Mouse (Mus musculus) stomach, postnatal 0 days (tissue): ENCODE data around the gene Nup107. TPM values are rescaled to one million over a fixed set of nuclear protein-coding genes. Genes with fewer than 3 reads are reported as not detected.
A peak's percentile ranks its signal among the peaks of the same experiment; 100 is the strongest.

ENCODE experiments used
- ATAC-seq: fragments of 200-750 bp; cut with Nextera tagmentation; 2 replicates; pipeline ENCODE4 v1.8.0; 2017; ENCODE audit not compliant: low FRiP score, low TSS enrichment
- DNase-seq: peaks from one replicate; pipeline ENCODE4 v3.0.0-alpha.2; 2016; ENCODE audit warnings: low spot score
- H3K27ac ChIP-seq: fragments of 300-500 bp; sonication (generic); replicated peaks from 2 replicates; pipeline ENCODE4 v1.5.1; 2014; ENCODE audit warnings: mild to moderate bottlenecking, control low read depth
- H3K27me3 ChIP-seq: fragments of 300-500 bp; sonication (generic); 2 replicates; pipeline ENCODE4 v1.6.1; 2014; ENCODE audit warnings: low read length; ENCODE audit not compliant: control insufficient read depth, insufficient read depth
- H3K36me3 ChIP-seq: fragments of 300-500 bp; sonication (generic); 2 replicates; pipeline ENCODE4 v1.6.1; 2014; ENCODE audit warnings: low read length, mixed read lengths; ENCODE audit not compliant: control insufficient read depth, insufficient read depth
- H3K4me1 ChIP-seq: fragments of 300-500 bp; sonication (generic); replicated peaks from 2 replicates; pipeline ENCODE4 v1.6.1; 2014; ENCODE audit warnings: antibody characterized with exemption; ENCODE audit not compliant: control insufficient read depth, insufficient read depth
- H3K4me2 ChIP-seq: fragments of 300-500 bp; sonication (generic); replicated peaks from 2 replicates; pipeline ENCODE4 v1.6.1; 2014; ENCODE audit warnings: low read depth, mild to moderate bottlenecking, control low read depth, moderate library complexity
- H3K4me3 ChIP-seq: fragments of 300-500 bp; sonication (generic); 2 replicates; pipeline ENCODE4 v1.5.1; 2014; ENCODE audit warnings: low read depth, low read length, control low read depth
- H3K9ac ChIP-seq: fragments of 300-500 bp; sonication (generic); 2 replicates; pipeline ENCODE4 v1.6.1; 2014; ENCODE audit warnings: mild to moderate bottlenecking, low read length, control low read depth, mixed read lengths
- H3K9me3 ChIP-seq: fragments of 300-500 bp; sonication (generic); 2 replicates; pipeline ENCODE4 v1.6.1; 2016; ENCODE audit warnings: low read length; ENCODE audit not compliant: control insufficient read depth
- CTCF ChIP-seq: IDR thresholded peaks from 2 replicates; pipeline ENCODE4 v1.5.1; 2016; ENCODE audit warnings: antibody characterized with exemption, low read depth, mild to moderate bottlenecking, moderate library complexity
- EP300 ChIP-seq: optimal IDR thresholded peaks from 2 replicates; pipeline ENCODE3; 2016; ENCODE audit warnings: antibody characterized with exemption
- WGBS: fragments of 180-500 bp; shearing (Covaris S2); extraction: QIAGEN DNeasy Blood & Tissue Kit; methylation state at CpG from one replicate; pipeline ENCODE4 v1.1.7; 2014; 5-methylcytosine and 5-hydroxymethylcytosine counted together
- polyA plus RNA-seq: library from polyadenylated mRNA; unstranded; fragments of >200 nt; fragmentation: Nextera tagmentation; extraction: Ambion mirVana; gene quantifications from 2 replicates; pipeline ENCODE4 v1.2.1, GENCODE M21; 2015

Nup107 gene
- polyA plus RNA-seq, 1 experiment from 2014 or later: 16.5 TPM

DNA sequence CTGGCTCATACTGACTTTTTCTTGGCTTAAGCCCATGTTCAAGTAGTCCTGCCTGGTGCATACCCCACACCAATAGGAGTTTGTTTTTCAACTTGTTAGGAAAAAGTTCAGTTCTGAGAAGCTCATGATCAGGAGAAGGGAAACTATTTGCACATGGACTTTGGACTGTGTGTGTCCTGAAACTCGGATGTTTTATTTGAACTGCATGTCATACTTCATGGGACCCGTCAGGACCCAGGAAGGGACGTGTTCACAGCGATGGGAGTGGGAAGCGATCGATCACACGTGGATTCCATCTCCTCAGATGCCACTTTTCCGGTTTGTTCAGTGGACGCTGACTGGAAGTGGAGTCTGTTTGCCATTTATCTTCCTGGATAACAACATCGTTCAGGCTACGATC lies 7.3 kb upstream of the Nup107 start:
- Histone ChIP-seq H3K4me1 (no peaks in the 10 kb centered on the region), H3K27ac (no peak overlapping the region), H3K9ac (no peak overlapping the region), H3K4me2 (no peak overlapping the region), H3K36me3 (no peaks in the 10 kb centered on the region), H3K27me3 (no peaks in the 10 kb centered on the region), H3K4me3 (no peak overlapping the region), H3K9me3 (no peaks in the 10 kb centered on the region)
- DNase-seq: no peak
- TF ChIP-seq CTCF (no peak), EP300 (no peak)
- ATAC-seq: 0 out of 2 replicates have a peak, but pooled peaks have one; percentile 19
- WGBS: 57% methylated on average over 11 of the region's 11 CpGs

DNA sequence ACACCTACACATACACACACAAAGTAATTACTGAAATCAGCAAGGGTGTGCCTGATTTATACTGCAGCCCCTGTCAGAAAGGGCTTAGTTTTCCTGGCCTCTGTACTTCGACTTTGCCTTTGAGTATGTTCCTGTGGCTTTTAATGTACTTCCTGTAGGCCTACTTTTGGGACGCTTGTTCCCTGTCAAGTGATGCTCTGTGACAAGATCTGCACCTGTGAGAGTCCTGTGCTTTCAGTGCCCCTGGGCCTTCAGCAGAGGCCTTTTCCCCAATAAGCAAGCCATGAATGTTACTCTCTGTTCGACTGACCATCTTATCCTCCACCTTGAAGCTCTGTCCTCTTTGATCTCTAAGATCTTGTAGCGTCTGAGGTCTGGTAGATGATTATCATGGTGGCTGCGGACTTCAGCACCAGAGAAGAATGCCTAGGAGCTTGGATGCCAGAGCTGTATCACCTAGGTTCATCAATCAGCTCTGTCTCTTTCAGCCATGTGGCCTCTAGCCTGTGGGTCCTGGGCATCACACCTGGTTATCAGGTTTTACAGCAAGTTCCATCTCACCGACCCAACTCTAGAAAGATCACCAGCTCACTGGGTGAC lies 6.0 kb upstream of the Nup107 start:
- H3K27me3 ChIP-seq: no peaks in the 10 kb centered on the region
- 70% methylated on average over 6 of the region's 6 CpGs for WGBS
- TF ChIP-seq EP300: no peak
- no peak for TF ChIP-seq CTCF
- H3K4me2 ChIP-seq: no peak overlapping the region
- H3K9ac ChIP-seq: no peak overlapping the region
- H3K36me3 ChIP-seq: no peaks in the 10 kb centered on the region
- H3K4me3 ChIP-seq: no peak overlapping the region
- H3K4me1 ChIP-seq: no peaks in the 10 kb centered on the region
- H3K9me3 ChIP-seq: no peaks in the 10 kb centered on the region
- ATAC-seq (no peak), DNase-seq (no peak)
- no peak overlapping the region for H3K27ac ChIP-seq

DNA sequence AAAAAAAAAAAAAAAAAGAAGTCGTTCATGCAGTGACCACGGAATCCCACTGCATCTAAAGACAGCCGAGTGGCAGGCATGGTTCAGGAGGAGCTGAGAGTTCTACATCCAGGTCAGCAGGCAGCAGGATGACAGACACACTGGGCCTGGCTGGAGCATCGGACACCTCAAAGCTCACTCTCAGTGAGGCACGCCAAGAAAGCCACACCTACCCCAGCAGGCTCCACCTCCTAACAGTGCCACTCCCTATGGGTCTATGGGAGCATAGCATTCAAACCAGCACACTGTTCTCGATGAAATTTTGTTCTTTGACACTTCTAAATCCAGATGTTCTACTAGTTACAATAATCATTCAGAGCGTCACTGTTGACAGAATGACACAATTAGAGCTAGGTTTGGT lies 5.2 kb upstream of the Nup107 start:
- 74% methylated on average over 7 of the region's 7 CpGs for WGBS
- ATAC-seq: no peak

DNA sequence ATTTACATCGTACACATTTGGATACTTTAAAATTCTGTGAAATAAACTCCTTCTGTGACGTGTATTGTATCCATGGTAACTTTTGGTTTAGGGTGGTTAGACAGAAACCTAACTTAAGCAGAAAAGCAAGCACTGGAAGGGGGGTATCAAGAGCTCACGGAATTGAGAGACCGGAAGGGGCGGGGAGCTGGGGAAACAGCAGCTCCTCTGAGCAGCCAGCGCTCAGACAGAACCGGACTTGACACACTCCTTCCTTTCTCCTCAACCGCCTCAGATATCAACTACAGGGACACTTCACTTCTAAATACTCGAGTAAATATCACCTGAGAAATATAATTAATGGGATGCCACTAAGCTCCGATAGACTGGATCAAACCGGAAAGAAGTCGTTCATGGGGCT lies 4.6 kb upstream of the Nup107 start:
- Histone ChIP-seq H3K4me3 (no peak overlapping the region), H3K4me2 (no peak overlapping the region), H3K9me3 (no peaks in the 10 kb centered on the region), H3K4me1 (no peaks in the 10 kb centered on the region), H3K27me3 (no peaks in the 10 kb centered on the region), H3K27ac (no peak overlapping the region), H3K9ac (no peak overlapping the region), H3K36me3 (no peaks in the 10 kb centered on the region)
- no peak for DNase-seq
- no peak for TF ChIP-seq CTCF
- 84% methylated on average over 12 of the region's 12 CpGs for WGBS
- ATAC-seq: no peak

More for the DNA sequence above, 5.2 kb upstream of the Nup107 start:
- H3K4me3 ChIP-seq: no peak overlapping the region
- H3K27me3 ChIP-seq: no peaks in the 10 kb centered on the region
- H3K36me3 ChIP-seq: no peaks in the 10 kb centered on the region
- no peak overlapping the region for H3K9ac ChIP-seq
- no peaks in the 10 kb centered on the region for H3K9me3 ChIP-seq
- no peaks in the 10 kb centered on the region for H3K4me1 ChIP-seq
- H3K27ac ChIP-seq: no peak overlapping the region
- no peak for DNase-seq
- H3K4me2 ChIP-seq: no peak overlapping the region
- TF ChIP-seq EP300 (no peak), CTCF (peak; percentile 1; the same call in 1 of the 2 replicates)

DNA sequence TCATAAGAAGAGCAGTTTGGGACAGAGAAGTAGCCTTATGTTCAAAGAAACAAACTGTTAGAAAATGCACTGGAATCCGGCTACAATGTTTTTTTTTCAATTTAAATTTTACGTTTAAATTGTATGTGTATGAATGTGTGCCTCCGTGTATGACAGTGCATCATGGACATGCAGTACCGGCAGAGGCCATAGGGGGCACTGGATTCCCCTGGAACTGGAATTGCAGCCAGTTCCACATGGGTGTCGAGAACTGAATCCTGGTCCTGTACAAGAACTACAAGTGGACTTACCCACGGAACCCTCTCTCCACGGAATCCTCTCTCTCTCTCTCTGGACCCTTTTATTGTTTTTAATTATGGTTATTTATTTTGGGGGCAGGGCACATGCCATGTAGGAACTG lies 3.7 kb upstream of the Nup107 start:
- ATAC-seq (no peak), DNase-seq (no peak)
- H3K27ac ChIP-seq: no peak overlapping the region
- TF ChIP-seq EP300 (no peak), CTCF (peak; percentile 53)
- 94% methylated on average over 7 of the region's 7 CpGs for WGBS
- no peaks in the 10 kb centered on the region for H3K9me3 ChIP-seq
- no peak overlapping the region for H3K4me3 ChIP-seq
- no peak overlapping the region for H3K9ac ChIP-seq
- H3K36me3 ChIP-seq: no peaks in the 10 kb centered on the region
- no peak overlapping the region for H3K4me2 ChIP-seq
- no peaks in the 10 kb centered on the region for H3K4me1 ChIP-seq
- H3K27me3 ChIP-seq: no peaks in the 10 kb centered on the region

DNA sequence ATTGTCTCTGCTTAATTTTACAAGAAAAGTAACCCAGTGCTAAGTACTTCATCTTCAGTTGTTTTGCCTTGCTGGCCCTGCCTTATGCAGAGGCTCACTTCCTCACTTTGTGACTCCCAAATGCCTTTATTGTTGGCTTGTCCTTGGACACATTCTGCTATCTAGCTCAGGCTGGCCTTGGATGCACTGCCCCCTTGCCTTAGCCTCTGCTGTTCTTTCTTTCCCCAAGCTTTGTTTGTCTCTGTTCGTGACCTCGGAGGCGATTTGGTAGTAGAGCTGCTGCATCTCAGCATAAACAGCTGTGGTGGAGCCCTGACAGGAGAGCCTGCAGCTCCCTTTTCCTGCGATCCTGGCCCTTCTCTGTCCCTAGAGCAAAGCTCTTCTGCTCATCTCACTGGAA lies 2.7 kb upstream of the Nup107 start:
- no peaks in the 10 kb centered on the region for H3K27me3 ChIP-seq
- TF ChIP-seq EP300 (no peak), CTCF (no peak)
- WGBS: 59% methylated on average over 4 of the region's 4 CpGs
- no peak overlapping the region for H3K9ac ChIP-seq
- no peaks in the 10 kb centered on the region for H3K9me3 ChIP-seq
- H3K4me2 ChIP-seq: no peak overlapping the region
- H3K27ac ChIP-seq: no peak overlapping the region
- no peak overlapping the region for H3K4me3 ChIP-seq
- no peak for ATAC-seq
- DNase-seq: no peak
- H3K4me1 ChIP-seq: no peaks in the 10 kb centered on the region
- H3K36me3 ChIP-seq: no peaks in the 10 kb centered on the region
